Mouse (Mus musculus) kidney, postnatal 4 days (tissue): ENCODE measurements around the gene Tnfrsf23.
A peak's percentile ranks its signal among the peaks of the same experiment; 100 is the strongest.
"Not testable (repeated sequence)": the region's sequence is repeated elsewhere in the genome, so short reads cannot be mapped to it uniquely, and the experiment has no call there.

Experiments used
- DNase-seq, 2 experiments: peaks; one replicate each; pipeline ENCODE4 v3.0.0; 2021; ENCODE audit warnings: mixed read lengths in 2 of 2

The Tnfrsf23 gene

DNA sequence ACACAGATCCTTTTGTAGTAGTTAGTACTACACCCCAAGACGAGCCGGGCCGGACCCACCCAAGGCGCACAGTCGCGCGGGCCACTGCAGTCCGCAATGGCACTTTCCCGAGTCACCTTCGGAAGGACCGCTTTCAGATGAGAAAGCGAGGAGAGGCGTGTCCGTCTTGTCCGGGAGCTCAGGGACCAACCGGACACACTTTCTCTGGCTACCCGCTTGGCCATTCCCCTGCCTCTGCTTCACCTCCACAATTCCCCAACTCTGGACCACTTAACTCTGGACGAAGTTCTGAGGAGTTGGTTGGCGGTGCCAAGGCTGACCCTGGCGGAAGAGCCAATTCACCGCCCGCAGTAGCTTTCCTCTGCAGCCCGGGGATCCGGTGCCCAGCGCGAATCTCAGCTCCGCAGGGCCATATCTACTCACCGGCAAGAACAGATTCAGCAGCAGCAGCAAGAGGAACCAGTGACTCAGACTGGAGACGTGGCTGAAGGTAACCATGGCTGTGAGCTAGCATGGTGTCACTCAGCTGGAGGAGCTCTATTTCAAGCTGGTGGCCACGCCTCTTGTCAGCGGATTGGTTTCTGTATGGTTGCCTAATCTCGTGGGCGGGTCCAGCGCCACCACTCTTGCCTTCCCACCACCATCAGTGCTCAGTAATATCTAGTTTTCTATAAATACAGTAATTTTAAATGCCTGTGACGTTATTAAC is at the start of gene Tnfrsf23:
TSS of gene Tnfrsf23 (minus strand) at position 514 of the 709 bp plus-strand sequence.
- peak; percentile 80 to 84 for DNase-seq

DNA sequence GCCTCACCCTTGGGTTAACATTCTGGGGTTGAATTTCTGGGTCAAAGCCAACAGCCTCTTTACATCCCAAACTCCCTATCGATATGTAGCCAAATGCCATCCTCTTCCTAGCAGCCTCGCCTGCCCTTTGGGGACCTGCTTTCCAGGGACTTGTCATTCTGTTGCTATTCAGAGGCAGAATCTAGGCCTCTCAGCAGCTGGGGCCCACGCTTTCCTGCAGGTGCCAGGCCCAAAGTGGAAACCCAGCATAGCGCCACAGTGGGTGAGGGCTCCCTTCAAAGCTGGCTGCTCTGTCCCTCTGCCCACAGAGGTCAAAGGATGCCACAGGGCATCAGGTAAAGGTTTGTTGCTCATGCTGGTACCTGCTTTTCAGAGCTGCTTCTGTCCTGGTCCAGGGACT is 48.1 kb upstream of the Tnfrsf23 start:
- DNase-seq: no peak

DNA sequence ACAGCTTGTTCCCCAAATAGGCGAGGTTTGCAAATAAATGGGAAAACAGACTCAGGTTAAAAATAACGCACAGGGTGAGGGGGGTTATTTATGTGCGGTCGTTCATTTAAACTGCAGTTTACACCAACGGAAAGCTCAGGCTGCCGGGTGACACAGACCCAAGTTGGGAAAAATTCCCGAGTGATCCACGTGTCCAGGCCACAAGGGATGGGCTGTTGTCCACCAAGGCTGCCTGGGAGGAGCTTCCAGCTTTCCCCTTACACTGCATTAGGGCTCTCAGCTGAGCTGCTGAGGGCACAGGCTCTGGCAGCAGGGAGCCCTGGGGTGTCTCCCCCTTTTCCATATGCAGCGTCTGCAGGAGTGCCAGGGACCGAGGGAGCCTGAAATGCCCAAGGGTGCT is 44.2 kb upstream of the Tnfrsf23 start:
- peak; percentile 55 to 67 for DNase-seq

DNA sequence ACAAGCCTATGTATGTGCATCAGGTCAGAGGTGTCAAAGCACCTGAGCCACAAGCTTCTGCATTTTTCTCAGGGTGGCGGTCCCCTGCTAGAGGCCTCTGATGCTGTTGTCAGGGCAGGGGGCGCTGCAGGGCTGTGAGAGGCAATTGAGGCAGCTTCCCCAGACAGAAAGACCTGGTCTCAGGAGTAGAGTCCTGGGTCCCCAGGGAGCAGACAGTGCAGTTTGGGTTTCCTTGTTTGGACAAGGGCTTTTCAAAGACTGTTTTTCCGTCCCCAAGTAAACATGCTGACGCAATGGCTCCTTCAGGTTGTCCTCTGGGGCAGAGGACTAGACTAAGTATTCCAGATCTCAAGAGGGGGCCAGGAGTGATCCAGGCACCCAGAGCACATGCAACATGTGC is 40.7 kb upstream of the Tnfrsf23 start:
- no peak for DNase-seq

DNA sequence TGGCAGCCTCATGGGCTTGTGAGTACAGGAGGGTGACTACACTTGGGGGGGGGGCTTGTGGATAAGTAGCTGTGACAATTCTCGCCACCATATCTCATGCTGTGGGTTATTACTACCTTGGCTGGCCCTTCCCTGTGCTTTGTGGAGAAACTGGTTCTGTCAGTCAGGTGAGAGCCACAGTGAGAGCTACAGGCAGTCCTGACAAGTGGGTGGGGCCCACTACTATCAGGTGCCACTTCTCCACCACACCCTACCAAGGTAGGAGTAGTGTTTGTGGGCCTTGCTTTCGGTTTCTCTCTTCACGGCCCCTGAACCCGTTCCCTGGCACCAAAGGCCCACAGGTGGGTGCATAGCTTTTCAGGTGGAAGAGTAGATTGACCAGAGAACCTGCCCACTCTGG is 38.2 kb upstream of the Tnfrsf23 start:
- no peak for DNase-seq

DNA sequence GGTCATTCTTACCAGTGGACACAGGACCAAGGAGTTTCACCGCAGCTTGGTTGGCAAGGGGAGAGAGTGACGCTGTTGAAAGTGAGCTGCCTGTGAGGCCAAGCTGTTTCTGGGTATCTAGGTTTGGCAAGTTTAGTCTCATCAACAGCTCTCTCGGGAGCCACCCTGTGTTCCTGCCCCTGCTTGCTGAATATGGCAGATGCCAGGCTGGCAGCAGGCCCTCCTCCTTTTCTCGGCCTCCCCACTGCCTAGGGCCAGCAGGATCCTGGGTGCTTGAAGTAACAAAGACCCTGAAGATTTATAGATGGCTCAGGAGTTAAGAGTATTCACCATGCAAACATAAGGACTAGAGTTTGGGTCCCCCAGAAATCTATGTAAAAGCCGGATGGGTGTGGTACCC is 37.0 kb upstream of the Tnfrsf23 start:
- no peak for DNase-seq

DNA sequence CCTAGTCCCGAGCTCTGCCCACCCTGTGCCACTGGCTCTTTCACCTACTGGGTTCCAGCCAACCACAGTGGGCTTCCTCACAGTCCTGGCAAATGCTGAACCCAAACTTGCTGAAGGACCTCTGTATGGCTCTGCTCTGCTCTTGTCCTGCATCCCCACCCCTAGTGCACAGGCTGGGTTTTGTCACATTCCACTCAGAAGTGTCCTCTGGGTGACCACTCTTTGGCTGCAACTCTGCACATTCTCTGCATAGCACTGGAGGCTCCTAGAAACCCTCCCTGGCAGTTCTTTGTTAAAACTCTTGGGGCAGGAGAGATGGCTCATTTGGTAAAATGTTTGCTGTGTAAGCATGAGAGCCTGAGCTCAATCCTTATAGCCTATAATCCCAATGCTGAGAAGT is 32.1 kb upstream of the Tnfrsf23 start:
- peak; percentile 69 to 80 for DNase-seq

DNA sequence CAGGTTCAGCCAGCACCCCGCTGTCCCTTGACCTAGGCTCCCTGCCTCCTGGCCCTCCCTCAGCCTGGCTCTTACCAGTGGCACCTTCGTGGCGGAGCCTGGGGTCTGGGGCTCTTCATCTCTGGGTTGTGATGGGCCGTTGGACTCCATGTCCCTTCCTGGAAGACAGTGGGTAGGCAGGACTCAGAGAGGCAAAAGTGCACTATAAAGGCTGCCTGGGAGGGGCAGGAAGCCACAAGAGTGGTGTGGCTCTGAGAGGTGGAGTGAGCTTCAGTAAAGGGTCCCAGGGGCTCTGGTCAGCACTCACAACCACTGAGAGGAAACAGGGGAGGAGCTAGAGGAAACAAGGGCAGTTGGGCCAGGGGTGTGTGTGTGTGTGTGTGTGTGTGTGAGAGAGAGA is 27.7 kb upstream of the Tnfrsf23 start:
- DNase-seq: no peak

DNA sequence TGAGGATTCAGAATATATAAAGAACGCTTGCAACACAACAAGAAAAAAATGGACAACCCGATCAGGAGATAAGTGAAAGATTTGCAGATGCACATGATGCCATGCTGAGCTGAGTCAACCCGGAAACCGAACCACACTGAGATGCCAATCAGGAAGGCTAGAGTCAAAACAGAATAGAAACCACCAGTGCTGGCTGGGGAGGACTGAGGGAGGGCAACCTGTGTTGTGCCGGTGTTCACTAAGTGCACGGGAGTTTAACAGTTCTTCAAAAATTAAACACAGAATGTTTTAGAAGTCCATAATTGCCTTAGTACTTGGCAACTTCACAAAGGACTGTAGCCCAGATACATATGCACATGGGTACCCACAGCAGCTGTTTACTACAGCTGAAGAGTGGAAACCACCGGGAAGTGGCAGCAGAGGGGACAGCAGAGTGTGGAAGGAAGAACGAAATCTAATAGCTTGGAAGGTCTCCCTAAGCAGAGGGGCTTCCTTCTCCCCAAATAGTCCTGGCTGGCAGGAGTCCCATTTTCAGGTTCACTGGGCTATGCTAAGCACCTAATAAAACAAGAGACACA is 27.2 kb upstream of the Tnfrsf23 start:
- DNase-seq: peak in 1 of 2 experiments; percentile 14

DNA sequence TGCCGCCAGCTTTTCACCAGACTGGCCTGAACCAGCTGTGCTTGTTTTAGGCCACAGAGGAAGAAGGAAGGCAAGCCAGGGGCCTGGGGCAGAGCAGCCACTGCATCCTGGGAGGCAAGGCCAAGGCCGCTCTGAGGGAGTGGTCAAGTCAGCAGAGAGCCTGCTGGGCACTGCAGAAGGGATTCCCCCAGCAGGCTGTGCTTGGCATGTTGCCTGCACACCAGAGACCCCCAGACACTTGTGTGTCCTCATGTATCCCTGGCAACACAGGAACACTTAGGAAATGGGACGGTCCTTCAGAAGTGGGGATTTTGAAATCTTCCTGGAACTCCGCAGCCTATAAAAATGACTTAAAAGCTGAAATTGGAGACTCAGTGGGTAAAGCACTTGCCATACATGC is 26.4 kb upstream of the Tnfrsf23 start:
- peak; percentile 34 to 47 for DNase-seq

DNA sequence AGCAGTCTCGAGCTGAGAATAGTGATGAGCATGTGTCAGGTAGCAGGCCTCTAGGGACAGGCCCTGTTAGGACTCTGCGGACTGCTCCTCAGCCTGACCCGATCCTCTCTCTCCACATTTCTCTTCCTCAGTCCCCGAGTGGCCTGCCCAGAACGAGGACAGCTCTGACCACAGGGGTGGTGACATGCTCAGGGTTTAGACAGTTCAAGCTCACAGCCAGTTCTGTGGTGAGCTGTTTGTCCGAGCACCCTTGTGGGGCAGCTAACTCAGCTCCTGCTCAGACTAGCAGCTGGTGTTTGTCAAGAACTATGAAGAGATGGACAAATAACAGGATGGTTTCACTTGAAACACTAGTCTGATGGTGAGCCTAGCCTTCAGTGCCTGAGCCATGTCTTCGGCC is 25.7 kb upstream of the Tnfrsf23 start:
- DNase-seq: peak in 1 of 2 experiments; percentile 22

DNA sequence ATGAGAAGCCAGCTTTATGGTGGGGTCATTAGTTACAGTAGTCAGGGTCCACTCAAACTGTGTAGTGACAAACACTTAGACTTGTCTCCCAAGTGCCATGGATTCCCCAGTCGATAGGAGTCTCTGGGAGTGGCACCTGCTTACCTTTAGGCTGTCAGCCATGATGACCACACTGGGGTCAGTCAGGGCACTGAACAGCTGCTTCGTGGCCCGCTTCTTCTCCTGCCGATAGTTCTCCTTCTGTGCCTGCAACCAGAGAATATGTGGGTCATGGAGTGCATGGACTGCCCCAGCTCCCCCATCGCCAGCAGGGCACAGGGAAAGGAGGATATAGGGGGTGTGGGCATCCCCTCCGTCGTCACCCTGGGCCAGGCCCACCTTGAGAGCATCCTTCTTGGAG is 23.7 kb upstream of the Tnfrsf23 start:
- DNase-seq: no peak

DNA sequence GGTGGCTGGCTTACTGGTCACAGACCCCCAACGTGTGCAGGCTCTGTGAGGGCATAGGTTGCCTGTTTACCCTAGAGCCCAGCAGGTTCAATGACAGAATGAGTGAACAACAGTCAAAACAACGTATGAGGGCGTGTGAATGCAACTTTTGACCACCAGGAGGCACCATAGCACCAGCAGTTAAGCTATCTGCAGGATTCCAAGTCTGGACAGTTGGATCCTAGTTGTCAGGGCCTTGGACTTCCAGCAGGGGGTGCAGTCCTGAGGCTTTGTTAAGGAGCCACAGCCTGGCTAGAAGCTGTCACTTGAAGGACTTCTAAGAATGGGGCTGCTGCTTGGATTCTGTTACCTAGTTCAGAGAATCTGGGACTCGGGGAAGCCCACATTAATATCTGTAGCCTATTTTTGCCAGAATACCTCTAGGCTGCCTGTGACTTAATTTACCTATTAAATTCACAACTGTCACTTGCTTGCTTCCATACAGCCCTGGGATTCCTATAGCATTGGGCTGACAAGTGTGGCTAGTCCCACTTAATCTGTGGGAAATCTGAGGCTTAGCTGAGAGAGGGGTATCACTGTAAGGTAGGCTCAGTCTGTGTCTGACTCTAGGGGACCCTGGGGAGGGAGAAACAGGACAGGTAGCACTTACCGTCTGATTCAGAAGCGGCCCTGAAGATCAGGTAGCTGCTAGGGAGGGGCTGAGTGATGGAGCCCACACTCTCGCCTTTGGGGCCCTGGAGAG is 21.2 kb upstream of the Tnfrsf23 start:
- DNase-seq: peak; percentile 97

DNA sequence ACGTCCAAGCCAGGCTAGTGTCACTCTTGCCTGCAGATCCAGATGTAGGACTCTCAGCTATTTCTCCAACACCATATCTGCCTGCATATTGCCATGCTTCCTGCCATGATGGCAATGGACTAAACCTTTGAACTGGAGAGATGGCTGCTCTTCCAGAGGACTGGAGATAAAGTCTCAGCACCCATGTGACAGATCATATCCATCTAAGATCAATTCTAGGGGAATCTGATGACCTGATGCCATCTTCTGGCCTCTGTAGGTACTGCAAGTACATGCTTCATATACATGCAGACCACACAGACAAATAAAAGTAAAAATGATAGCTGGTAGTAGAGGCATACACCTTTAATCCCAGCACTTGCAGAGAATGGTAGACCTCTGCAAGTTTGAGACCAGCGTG is 10.5 kb upstream of the Tnfrsf23 start:
- DNase-seq: peak; percentile 41 to 56

DNA sequence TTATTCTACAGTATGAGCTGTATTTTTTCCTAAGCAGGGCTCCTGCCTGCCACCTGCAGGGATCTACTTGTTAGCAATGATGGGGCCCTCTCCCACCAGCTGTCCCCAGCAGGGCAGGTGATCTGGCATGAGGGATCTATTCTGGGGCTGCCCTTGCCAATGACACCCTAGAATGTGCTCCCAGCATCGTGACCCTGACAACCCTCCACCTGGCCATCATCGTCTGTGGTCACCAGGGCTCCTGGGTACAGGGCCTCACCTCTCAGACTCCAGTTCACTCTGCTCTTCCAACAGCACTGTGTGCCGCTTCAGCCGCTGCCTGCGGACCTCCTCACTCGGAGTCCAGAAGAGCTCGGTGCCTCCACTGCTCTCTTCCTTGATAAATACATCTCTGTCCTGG is 8.9 kb upstream of the Tnfrsf23 start:
- DNase-seq: no peak

DNA sequence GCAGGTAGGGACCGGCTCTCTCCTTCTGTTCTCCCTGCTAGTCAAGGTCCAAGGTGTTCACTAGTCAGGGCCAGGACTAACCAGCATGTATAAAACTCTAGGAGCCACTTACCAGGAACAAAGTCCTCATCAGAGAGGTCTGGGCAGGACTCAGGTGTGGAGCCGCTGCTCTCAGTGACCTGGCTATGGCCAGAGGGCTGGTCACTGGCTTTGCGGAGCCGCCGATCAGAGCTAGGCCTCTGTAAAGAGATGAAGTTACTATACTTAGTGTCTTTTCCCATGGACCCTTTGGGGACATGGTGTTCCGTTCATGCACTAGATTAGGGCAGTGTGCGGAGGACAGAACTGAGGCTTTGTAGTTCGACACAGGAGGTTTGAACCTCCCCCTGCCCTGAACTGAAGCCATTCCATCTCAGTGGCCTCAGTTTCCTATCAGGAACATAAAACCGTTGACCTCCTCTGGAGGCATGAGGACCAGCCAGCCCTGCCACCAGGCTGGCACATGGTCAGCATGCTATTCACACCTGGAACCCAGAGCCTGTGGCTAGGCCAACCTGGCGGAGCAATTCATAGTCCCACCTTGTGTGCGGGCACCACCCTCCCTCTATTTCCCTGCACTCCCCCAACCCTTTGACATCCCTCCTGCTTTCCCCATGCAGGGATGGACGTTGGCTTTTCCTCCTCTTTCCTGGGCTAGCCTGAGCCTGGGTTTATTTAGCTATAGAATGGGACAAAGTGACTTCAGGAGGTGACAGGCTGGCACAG is 7.3 kb upstream of the Tnfrsf23 start:
- no peak for DNase-seq

DNA sequence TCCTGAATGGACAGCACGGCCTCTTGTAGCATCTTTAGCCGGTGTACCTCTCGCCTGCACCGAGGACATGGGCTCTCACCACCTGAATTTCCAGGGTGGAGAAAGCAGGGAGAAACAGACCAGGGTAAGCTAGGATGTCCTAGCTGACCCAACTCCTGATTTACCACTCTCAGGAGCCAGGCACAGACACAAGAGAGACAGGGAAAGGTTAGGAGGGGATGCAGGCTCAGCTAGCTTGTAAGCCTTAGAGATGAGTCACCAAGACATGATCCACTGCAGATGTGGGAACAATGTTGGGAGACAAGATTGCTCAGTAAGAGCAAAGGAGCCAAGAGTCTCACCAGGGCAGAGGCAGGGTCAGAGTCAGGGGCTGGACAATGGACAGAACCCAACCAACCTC is 6.2 kb upstream of the Tnfrsf23 start:
- no peak for DNase-seq

DNA sequence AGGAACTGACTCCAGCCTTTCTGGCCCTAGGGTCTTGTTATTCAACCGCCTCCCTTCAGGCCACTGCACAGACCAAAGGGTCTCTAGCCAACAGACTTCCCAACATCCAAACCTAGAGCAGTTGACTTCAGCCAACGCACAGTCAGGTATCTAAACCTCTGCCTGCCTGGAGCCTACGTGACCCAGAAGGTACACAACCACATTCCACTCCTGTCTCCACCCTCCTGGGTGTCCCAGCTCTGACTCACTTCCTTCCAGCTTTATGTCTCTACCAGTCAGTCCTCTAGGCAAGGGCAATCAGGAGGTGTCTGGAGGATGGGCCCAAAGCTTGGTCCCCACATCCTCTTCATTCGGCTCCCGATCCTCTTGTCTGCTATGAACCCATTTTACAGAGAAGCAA is 5.5 kb upstream of the Tnfrsf23 start:
- no peak for DNase-seq

DNA sequence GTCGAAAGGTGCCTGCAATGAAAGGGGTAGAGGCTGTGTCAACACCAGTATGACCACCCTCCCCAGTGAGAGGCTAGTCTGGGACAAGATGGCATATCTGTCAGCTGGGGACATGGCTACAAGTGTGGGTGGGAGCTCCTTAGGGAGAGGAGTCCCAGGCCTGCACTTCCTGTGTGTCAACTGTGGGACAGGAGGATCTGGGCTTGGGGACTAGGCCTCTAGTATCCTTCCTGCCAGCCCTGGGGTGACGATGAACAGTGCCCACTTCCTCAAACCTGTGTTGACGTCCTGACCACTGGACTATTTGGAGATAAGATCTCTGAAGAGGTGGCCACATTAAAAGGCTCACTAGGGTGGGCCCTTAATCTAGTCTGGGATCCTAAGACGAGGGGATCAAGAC is 4.3 kb upstream of the Tnfrsf23 start:
- peak in 1 of 2 experiments; percentile 1 for DNase-seq

DNA sequence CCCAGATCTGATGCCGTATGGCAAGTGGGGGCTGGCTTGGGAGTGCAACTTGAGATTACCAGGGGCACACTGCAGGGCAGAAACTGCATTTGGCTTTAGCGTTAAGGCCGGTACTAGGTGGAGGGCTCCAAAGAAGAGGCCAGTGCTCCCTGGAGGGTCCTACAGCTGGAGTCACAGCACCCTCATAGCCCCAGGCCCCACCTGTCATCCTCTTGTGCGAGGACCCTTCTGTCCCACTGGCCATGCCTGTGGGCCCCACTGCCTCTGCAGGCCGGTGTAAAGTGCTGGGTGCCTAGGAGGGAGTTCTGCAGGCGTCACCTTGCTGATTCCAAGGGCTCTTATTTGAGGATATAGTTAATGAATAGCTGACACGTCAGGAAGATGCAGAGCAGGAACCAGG is 3.8 kb upstream of the Tnfrsf23 start:
- DNase-seq: peak in 1 of 2 experiments; percentile 0

DNA sequence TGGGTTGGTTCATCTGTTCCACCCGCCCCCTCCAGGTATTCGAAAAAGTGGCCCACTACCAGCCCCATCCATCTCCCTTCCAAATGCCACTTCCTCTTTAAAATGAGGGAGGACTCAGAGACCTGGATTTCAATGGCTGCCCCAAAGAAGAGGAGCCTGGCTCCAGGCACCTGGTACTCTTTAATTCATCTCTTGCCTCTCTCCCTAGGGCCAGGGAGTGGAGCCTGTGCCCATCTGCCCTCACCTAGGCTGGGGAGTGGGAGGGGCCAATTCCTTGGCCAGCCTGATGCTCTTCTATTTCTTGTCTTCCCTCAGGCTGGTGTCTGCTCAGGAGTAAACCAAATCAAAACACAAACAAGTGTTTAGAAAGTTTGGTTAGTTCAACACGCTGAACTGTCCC is 1.0 kb upstream of the Tnfrsf23 start:
- DNase-seq: not testable (repeated sequence)

DNA sequence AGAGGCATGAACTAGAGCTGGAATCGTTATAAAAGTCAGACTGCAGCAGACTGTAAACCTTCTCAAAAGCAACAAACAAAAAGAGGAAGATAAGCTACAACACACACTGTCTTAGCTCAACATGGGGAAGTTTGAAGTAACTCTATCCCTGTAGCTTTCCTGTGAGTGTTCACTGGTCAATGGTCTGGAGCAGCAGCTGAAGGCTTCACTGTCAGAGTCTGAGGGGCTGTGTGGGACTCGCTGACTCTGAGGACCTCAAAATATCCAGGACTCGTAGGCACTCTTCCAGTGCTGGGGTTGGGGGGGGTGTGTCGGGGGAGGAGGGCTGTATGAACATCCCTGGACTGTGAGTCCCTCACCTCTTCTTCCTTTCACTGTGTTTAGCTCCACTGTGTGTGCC is 519 bp upstream of the Tnfrsf23 start:
- DNase-seq: not testable (repeated sequence)

DNA sequence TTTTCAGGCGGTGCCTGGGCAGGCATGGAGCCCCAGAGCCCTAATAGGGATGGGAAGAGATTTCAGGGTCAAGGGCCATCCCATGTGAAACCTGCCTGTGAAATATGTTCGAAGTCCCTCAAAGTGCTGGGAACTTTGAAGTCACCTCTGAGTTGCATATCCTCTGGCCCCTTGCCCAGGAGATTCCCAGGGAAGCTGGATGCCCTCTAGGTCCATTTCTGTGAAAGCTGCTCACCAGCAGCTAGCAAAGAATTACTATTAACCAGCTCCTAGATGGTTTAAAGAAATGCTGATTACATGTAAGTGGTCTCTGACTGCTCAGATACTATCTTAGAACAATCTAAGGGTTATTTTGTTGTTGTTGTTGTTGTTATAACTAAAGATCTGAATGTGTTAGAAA is 1.1 kb downstream of the Tnfrsf23 start:
- DNase-seq: not testable (repeated sequence)
